Mouse (Mus musculus) CH12.LX (cell line): Measurements from ENCODE around the gene Unc5cl. TPM values are rescaled to one million over a fixed set of nuclear protein-coding genes. Genes with fewer than 3 reads are reported as not detected.

Experiments used
- DNase-seq: peaks from one replicate; pipeline ENCODE4 v3.0.0-alpha.2; 2013; ENCODE audit errors: extremely low read depth
- H3K27ac ChIP-seq: 2 replicates; pipeline ENCODE4 v1.5.1; 2012; ENCODE audit warnings: low read depth, mild to moderate bottlenecking, control low read depth, moderate library complexity; ENCODE audit not compliant: insufficient read depth
- H3K27me3 ChIP-seq: replicated peaks from 2 replicates; pipeline ENCODE3; 2012; ENCODE audit warnings: inconsistent platforms
- H3K36me3 ChIP-seq, 2 experiments: replicated peaks in 1 of 2; 2 replicates each; pipeline versions ENCODE3 to v1.6.1; 2012; ENCODE audit warnings: inconsistent platforms in 1 of 2, low read length in 1 of 2, mild to moderate bottlenecking in 1 of 2, mixed read lengths in 1 of 2, moderate library complexity in 1 of 2; ENCODE audit not compliant: control insufficient read depth in 1 of 2, insufficient read depth in 1 of 2
- H3K4me1 ChIP-seq, 2 experiments: 2 replicates each; pipeline ENCODE4 v1.6.1; 2012; ENCODE audit warnings: inconsistent platforms in 1 of 2, moderate library complexity in 1 of 2; ENCODE audit not compliant: insufficient read depth in 2 of 2, control insufficient read depth in 1 of 2
- H3K4me2 ChIP-seq: 2 replicates; pipeline ENCODE4 v1.6.1; 2012; ENCODE audit warnings: low read depth, mild to moderate bottlenecking, control low read depth; ENCODE audit not compliant: poor library complexity, insufficient read depth, severe bottlenecking
- H3K4me3 ChIP-seq, 3 experiments: fragments of 150-350 bp in 1 of 3; sonication (generic) in 1 of 3; replicated peaks in 1 of 3; 2 replicates each; pipeline versions ENCODE3 to v1.5.1; 2011 to 2012; ENCODE audit warnings: low read depth in 2 of 3, low read length in 2 of 3, mild to moderate bottlenecking in 2 of 3, moderate library complexity in 2 of 3, control low read depth in 1 of 3, improper control_type of control experiment in 1 of 3, inconsistent platforms in 1 of 3, mixed read lengths in 1 of 3; ENCODE audit not compliant: poor library complexity in 1 of 3
- H3K79me2 ChIP-seq: replicated peaks from 2 replicates; pipeline ENCODE4 v1.6.1; 2012; ENCODE audit warnings: mild to moderate bottlenecking, moderate library complexity; ENCODE audit not compliant: control insufficient read depth, poor library complexity, insufficient read depth, severe bottlenecking; ENCODE audit errors: extremely low read depth
- H3K9ac ChIP-seq: 2 replicates; pipeline ENCODE4 v1.6.1; 2012; ENCODE audit warnings: low read depth, mild to moderate bottlenecking, control low read depth, moderate library complexity; ENCODE audit not compliant: insufficient read depth
- H3K9me3 ChIP-seq: replicated peaks from 2 replicates; pipeline ENCODE3; 2012; ENCODE audit warnings: low read length, inconsistent platforms, mixed read lengths
- CHD1 ChIP-seq: IDR thresholded peaks from 2 replicates; pipeline ENCODE4 v1.6.1; 2012; ENCODE audit warnings: low read depth, low read length, improper control_type of control experiment, inconsistent platforms
- E2F4 ChIP-seq: IDR thresholded peaks from 2 replicates; pipeline ENCODE4 v1.6.1; 2011; ENCODE audit warnings: low read depth, low read length, improper control_type of control experiment; ENCODE audit not compliant: insufficient replicate concordance
- EP300 ChIP-seq: IDR thresholded peaks from 2 replicates; pipeline ENCODE4 v1.6.1; 2011; ENCODE audit warnings: low read length, improper control_type of control experiment
- IRF4 ChIP-seq: IDR thresholded peaks from 2 replicates; pipeline ENCODE4 v1.6.1; 2014; ENCODE audit warnings: low read depth, mild to moderate bottlenecking, inconsistent platforms, low read length, improper control_type of control experiment
- JUN ChIP-seq: IDR thresholded peaks from 2 replicates; pipeline ENCODE4 v1.6.1; 2011; ENCODE audit warnings: low read depth, mild to moderate bottlenecking, low read length, improper control_type of control experiment, moderate library complexity; ENCODE audit not compliant: insufficient read depth
- JUND ChIP-seq: conservative IDR thresholded peaks from 2 replicates; pipeline ENCODE4 v1.6.1; 2011; ENCODE audit warnings: low read depth, low read length, improper control_type of control experiment
- KAT2A ChIP-seq: IDR thresholded peaks from 2 replicates; pipeline ENCODE4 v1.6.1; 2012; ENCODE audit warnings: low read length, improper control_type of control experiment, inconsistent platforms; ENCODE audit not compliant: insufficient replicate concordance
- MAFK ChIP-seq: IDR thresholded peaks from 2 replicates; pipeline ENCODE4 v1.6.1; 2011; ENCODE audit warnings: low read length, improper control_type of control experiment; ENCODE audit not compliant: insufficient replicate concordance
- MAX ChIP-seq: IDR thresholded peaks from 2 replicates; pipeline ENCODE4 v1.6.1; 2011; ENCODE audit warnings: low read length, improper control_type of control experiment
- MAZ ChIP-seq: IDR thresholded peaks from 2 replicates; pipeline ENCODE4 v1.6.1; 2012; ENCODE audit warnings: low read depth, mild to moderate bottlenecking, inconsistent platforms, low read length, improper control_type of control experiment, moderate library complexity
- MYC ChIP-seq: IDR thresholded peaks from 2 replicates; pipeline ENCODE4 v1.6.1; 2011; ENCODE audit warnings: low read depth, mild to moderate bottlenecking, improper control_type of control experiment, low read length
- NRF1 ChIP-seq: IDR thresholded peaks from 2 replicates; pipeline ENCODE4 v1.6.1; 2014; ENCODE audit warnings: low read depth, mild to moderate bottlenecking, inconsistent platforms, low read length, improper control_type of control experiment, moderate library complexity
- PAX5 ChIP-seq: IDR thresholded peaks from 2 replicates; pipeline ENCODE4 v1.6.1; 2012; ENCODE audit warnings: low read length, inconsistent platforms, mixed read lengths
- POLR2A ChIP-seq: IDR thresholded peaks from 2 replicates; pipeline ENCODE4 v1.6.1; 2011; ENCODE audit warnings: low read depth, mild to moderate bottlenecking, improper control_type of control experiment, low read length
- POLR2AphosphoS2 ChIP-seq: IDR thresholded peaks from 2 replicates; pipeline ENCODE4 v1.6.1; 2011; ENCODE audit warnings: low read depth, low read length, improper control_type of control experiment
- RAD21 ChIP-seq: IDR thresholded peaks from 2 replicates; pipeline ENCODE4 v1.6.1; 2011; ENCODE audit warnings: low read depth, mild to moderate bottlenecking, low read length, improper control_type of control experiment, moderate library complexity
- RCOR1 ChIP-seq: conservative IDR thresholded peaks from 2 replicates; pipeline ENCODE4 v1.6.1; 2012; ENCODE audit warnings: low read depth, mild to moderate bottlenecking, inconsistent platforms, low read length, improper control_type of control experiment
- SIN3A ChIP-seq: IDR thresholded peaks from 2 replicates; pipeline ENCODE4 v1.6.1; 2012; ENCODE audit warnings: low read length, improper control_type of control experiment, inconsistent platforms
- TBP ChIP-seq: conservative IDR thresholded peaks from 2 replicates; pipeline ENCODE4 v1.6.1; 2011; ENCODE audit warnings: low read depth, low read length, improper control_type of control experiment
- TCF12 ChIP-seq: IDR thresholded peaks from 2 replicates; pipeline ENCODE4 v1.6.1; 2014; ENCODE audit warnings: low read depth, mild to moderate bottlenecking, inconsistent platforms, low read length, improper control_type of control experiment
- UBTF ChIP-seq: IDR thresholded peaks from 2 replicates; pipeline ENCODE4 v1.6.1; 2012; ENCODE audit warnings: low read depth, mild to moderate bottlenecking, inconsistent platforms, low read length, improper control_type of control experiment, moderate library complexity
- USF1 ChIP-seq: IDR thresholded peaks from 2 replicates; pipeline ENCODE4 v1.6.1; 2014; ENCODE audit warnings: low read depth, mild to moderate bottlenecking, inconsistent platforms, low read length, improper control_type of control experiment
- USF2 ChIP-seq: conservative IDR thresholded peaks from 2 replicates; pipeline ENCODE4 v1.6.1; 2011; ENCODE audit warnings: low read depth, low read length, improper control_type of control experiment
- ZC3H11A ChIP-seq: IDR thresholded peaks from 2 replicates; pipeline ENCODE4 v1.6.1; 2012; ENCODE audit warnings: low read depth, mild to moderate bottlenecking, inconsistent platforms, low read length, improper control_type of control experiment
- ZKSCAN1 ChIP-seq: IDR thresholded peaks from 2 replicates; pipeline ENCODE4 v1.6.1; 2012; ENCODE audit warnings: low read depth, inconsistent platforms, low read length, improper control_type of control experiment, borderline replicate concordance
- ZNF384 ChIP-seq: IDR thresholded peaks from 2 replicates; pipeline ENCODE4 v1.6.1; 2012; ENCODE audit warnings: low read depth, low read length, improper control_type of control experiment, inconsistent platforms
- dilution Hi-C: fragments of 300-500 bp; cut with MboI; formaldehyde crosslinking; loops from 2 replicates; pipeline ENCODE4 v1.14.3; 2020; ENCODE audit warnings: low sequenced_read_pairs; ENCODE audit not compliant: extremely low pct_unique_long_range_greater_than_20kb, extremely low pct_ligation_motif_present
- in situ Hi-C: fragments of 300-500 bp; cut with MboI; formaldehyde crosslinking; loops from 3 replicates; pipeline ENCODE4 v1.14.3; 2019; ENCODE audit warnings: low sequenced_read_pairs, low pct_ligation_motif_present, low pct_unique_long_range_greater_than_20kb, mixed read lengths
- polyA plus RNA-seq: library from polyadenylated mRNA; unstranded; fragments of >175 nt; gene quantifications from 2 replicates; pipeline ENCODE4 v1.2.1, GENCODE M21; 2012; ENCODE audit warnings: low read depth; ENCODE audit not compliant: insufficient read length
- total RNA-seq, 2 experiments: library from RNA; depleted of rRNA; stranded (reverse); fragments of 300-350 nt in 1 of 2; fragments of >200 nt in 1 of 2; gene quantifications; 2 replicates each; pipeline ENCODE4 v1.2.3; 2012 to 2014

Unc5cl gene
- total and polyA plus RNA-seq, 3 experiments: 0.09 to 0.21 TPM; not detected in 1

GRCm38 (mm10) chr17:48410299-48410785, 44.4 kb upstream of the Unc5cl start:
- H3K4me3 ChIP-seq: peak overlapping the region; percentile 61 to 93 (median 86)
- peak overlapping the region; percentile 97 for H3K9ac ChIP-seq
- peaks cover 10 to 43% of the 10 kb centered on the region in 2 experiments for H3K4me1 ChIP-seq
- peak overlapping the region; percentile 89 for H3K27ac ChIP-seq
- H3K9me3 ChIP-seq: no peaks in the 10 kb centered on the region
- peaks cover 19 to 54% of the 10 kb centered on the region in 2 experiments for H3K36me3 ChIP-seq
- peak overlapping the region; percentile 47 for H3K4me2 ChIP-seq
- H3K79me2 ChIP-seq: peaks cover 46% of the 10 kb centered on the region
- no peaks in the 10 kb centered on the region for H3K27me3 ChIP-seq
- in situ Hi-C loops (no loop called here), dilution Hi-C loops (no loop called here)
- TF ChIP-seq EP300 (no peak), JUN (no peak), SIN3A (0 out of 2 replicates have a peak, but pooled peaks have one; percentile 14), CHD1 (0 out of 2 replicates have a peak, but pooled peaks have one; percentile 10), USF1 (no peak), RCOR1 (no peak)
- no peak for DNase-seq

DNA sequence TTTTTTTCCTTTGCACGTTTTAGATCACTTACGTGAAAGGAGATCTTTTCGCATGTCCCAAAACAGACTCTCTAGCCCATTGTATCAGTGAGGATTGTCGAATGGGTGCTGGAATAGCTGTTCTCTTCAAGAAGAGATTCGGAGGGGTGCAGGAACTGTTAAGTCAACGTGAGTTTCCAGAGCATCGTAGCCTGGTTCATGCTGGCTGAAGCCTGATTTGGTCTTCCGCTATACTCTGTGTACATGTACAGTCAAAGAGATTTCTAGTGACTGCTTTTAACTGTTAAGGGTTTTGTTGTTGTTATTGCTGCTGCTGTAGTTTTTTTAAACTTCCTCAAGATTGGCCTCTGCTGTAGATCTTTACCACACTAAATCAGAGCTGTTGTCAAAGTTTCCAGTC, 43.5 kb upstream of the Unc5cl start:
- in situ Hi-C loops: no loop called here
- peaks cover 26 to 55% of the 10 kb centered on the region in 2 experiments for H3K36me3 ChIP-seq
- peak overlapping the region; percentile 97 for H3K4me2 ChIP-seq
- H3K79me2 ChIP-seq: peaks cover 38% of the 10 kb centered on the region
- TF ChIP-seq MYC (no peak), USF2 (no peak), ZNF384 (no peak), USF1 (no peak), TCF12 (no peak), MAFK (no peak)
- no peak for DNase-seq
- peak overlapping the region; percentile 97 for H3K9ac ChIP-seq
- H3K9me3 ChIP-seq: no peaks in the 10 kb centered on the region
- peaks cover 7 to 34% of the 10 kb centered on the region in 2 experiments for H3K4me1 ChIP-seq
- dilution Hi-C loops: no loop called here
- no peak overlapping the region for H3K27ac ChIP-seq
- H3K27me3 ChIP-seq: no peaks in the 10 kb centered on the region
- peak overlapping the region; percentile 61 to 93 (median 86) for H3K4me3 ChIP-seq

DNA sequence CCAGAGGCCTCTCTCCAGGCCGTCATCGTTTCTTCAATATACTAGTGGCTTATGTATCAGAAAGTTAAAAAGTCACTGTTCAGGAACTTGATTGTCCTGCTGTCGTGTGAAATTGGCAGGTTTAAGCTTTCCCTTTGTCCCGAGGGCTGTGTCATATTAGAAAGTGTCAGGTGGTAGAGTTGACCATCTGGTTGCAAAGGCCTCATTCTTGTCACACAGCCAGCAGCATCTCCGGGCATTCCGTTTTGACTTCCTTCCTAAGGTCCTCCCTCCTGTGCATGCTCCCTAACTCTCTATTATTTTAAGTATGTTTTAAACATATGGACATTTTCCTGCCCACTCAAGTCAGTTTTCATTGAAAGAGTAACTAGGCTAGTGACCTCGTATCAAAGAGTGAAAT, 38.7 kb upstream of the Unc5cl start:
- Histone ChIP-seq H3K36me3 (peaks cover 40 to 79% of the 10 kb centered on the region in 2 experiments), H3K9me3 (no peaks in the 10 kb centered on the region), H3K4me2 (no peak overlapping the region), H3K27me3 (no peaks in the 10 kb centered on the region), H3K4me1 (peaks cover 3 to 26% of the 10 kb centered on the region in 2 experiments; a peak in 2 of 4 replicates), H3K9ac (no peak overlapping the region), H3K4me3 (no peak overlapping the region), H3K79me2 (peaks cover 12% of the 10 kb centered on the region; the same call in 1 of the 2 replicates), H3K27ac (no peak overlapping the region)
- dilution Hi-C loops (no loop called here), in situ Hi-C loops (no loop called here)
- no peak for DNase-seq
- TF ChIP-seq MAZ (no peak), POLR2AphosphoS2 (no peak), RAD21 (no peak), ZKSCAN1 (no peak), UBTF (no peak), ZC3H11A (no peak), ZNF384 (no peak), JUND (no peak), EP300 (no peak), E2F4 (no peak), KAT2A (no peak), MYC (no peak), USF2 (no peak), TBP (no peak), PAX5 (no peak), NRF1 (no peak), MAX (no peak), IRF4 (no peak), POLR2A (no peak)
